Mouse (Mus musculus) limb, embryonic 14.5 days (tissue): Measurements from ENCODE around the gene Psma4. TPM values are rescaled to one million over a fixed set of nuclear protein-coding genes. Genes with fewer than 3 reads are reported as not detected.
A peak's percentile ranks its signal among the peaks of the same experiment; 100 is the strongest.

Experiments
- ATAC-seq: fragments of 200-750 bp; cut with Nextera tagmentation; 2 replicates; pipeline ENCODE4 v1.8.0; 2017; ENCODE audit warnings: low read depth, moderate number of reproducible peaks, moderate TSS enrichment; ENCODE audit not compliant: low FRiP score
- DNase-seq: peaks from one replicate; pipeline ENCODE4 v3.0.0-alpha.2; 2015; ENCODE audit warnings: low spot score
- H3K27ac ChIP-seq: fragments of 300-500 bp; sonication (generic); replicated peaks from 2 replicates; pipeline ENCODE4 v1.5.1; 2014; ENCODE audit warnings: low read depth, mild to moderate bottlenecking, low read length, moderate library complexity, mixed read lengths
- H3K27me3 ChIP-seq: fragments of 300-500 bp; sonication (generic); 2 replicates; pipeline ENCODE4 v1.6.1; 2014; ENCODE audit warnings: low read length, mixed read lengths; ENCODE audit not compliant: control insufficient read depth, insufficient read depth
- H3K36me3 ChIP-seq: fragments of 300-500 bp; sonication (generic); 2 replicates; pipeline ENCODE4 v1.6.1; 2014; ENCODE audit warnings: mild to moderate bottlenecking, low read length, moderate library complexity, mixed read lengths; ENCODE audit not compliant: control insufficient read depth, insufficient read depth
- H3K4me1 ChIP-seq: fragments of 300-500 bp; sonication (generic); 2 replicates; pipeline ENCODE4 v1.6.1; 2014; ENCODE audit warnings: antibody characterized with exemption, low read length, mixed read lengths; ENCODE audit not compliant: control insufficient read depth, insufficient read depth
- H3K4me2 ChIP-seq: fragments of 300-500 bp; sonication (generic); replicated peaks from 2 replicates; pipeline ENCODE4 v1.6.1; 2014; ENCODE audit warnings: low read depth, mild to moderate bottlenecking, low read length, moderate library complexity; ENCODE audit not compliant: severe bottlenecking
- H3K4me3 ChIP-seq: fragments of 300-500 bp; sonication (generic); replicated peaks from 2 replicates; pipeline ENCODE4 v1.5.1; 2014; ENCODE audit warnings: low read length
- H3K9ac ChIP-seq: fragments of 300-500 bp; sonication (generic); 2 replicates; pipeline ENCODE4 v1.6.1; 2014; ENCODE audit warnings: mild to moderate bottlenecking, low read depth, low read length, moderate library complexity; ENCODE audit not compliant: severe bottlenecking
- H3K9me3 ChIP-seq: fragments of 300-500 bp; sonication (generic); 2 replicates; pipeline ENCODE4 v1.6.1; 2016; ENCODE audit warnings: low read length; ENCODE audit not compliant: control insufficient read depth
- POLR2A ChIP-seq: fragments of 200-500 bp; IDR thresholded peaks from 2 replicates; pipeline ENCODE4 v1.8.0; 2012; ENCODE audit warnings: inconsistent platforms, mild to moderate bottlenecking, moderate library complexity, borderline replicate concordance; ENCODE audit not compliant: insufficient read depth, insufficient read length; ENCODE audit errors: extremely low read depth
- WGBS: fragments of 180-500 bp; shearing (Covaris S2); extraction: QIAGEN DNeasy Blood & Tissue Kit; methylation state at CpG from one replicate; pipeline ENCODE4 v1.1.7; 2014; 5-methylcytosine and 5-hydroxymethylcytosine counted together
- polyA plus RNA-seq, 2 experiments: library from polyadenylated mRNA; depleted of rRNA in 1 of 2; stranded (reverse) in 1 of 2; unstranded in 1 of 2; fragments of >200 nt; fragmentation: Nextera tagmentation in 1 of 2; extraction: Ambion mirVana in 1 of 2; gene quantifications; 2 replicates each; pipeline versions ENCODE4 v1.2.1 to v1.2.3; 2012 to 2014

Psma4 gene
- polyA plus RNA-seq (2012; rRNA removed): 198 and 221 TPM in 2 replicates
- polyA plus RNA-seq (2014; fragmentation: Nextera tagmentation; extraction: Ambion mirVana): 296 and 297 TPM in 2 replicates

- DNase-seq (peak; percentile 97), ATAC-seq (peak; percentile 100)
- H3K9me3 ChIP-seq: no peaks in the 10 kb centered on the region
- peak within 1 kb of the TSS; percentile 89 for H3K27ac ChIP-seq
- peaks cover 38% of the 10 kb centered on the region for H3K36me3 ChIP-seq
- peak; percentile 88; the same call in 1 of the 2 replicates for TF ChIP-seq POLR2A
- H3K27me3 ChIP-seq: no peaks in the 10 kb centered on the region
- H3K4me1 ChIP-seq: peaks cover 11% of the 10 kb centered on the region; the same call in 1 of the 2 replicates
- peak within 1 kb of the TSS; percentile 93 for H3K4me3 ChIP-seq
- WGBS: 3% methylated on average over 64 of the region's 65 CpGs
- peak within 1 kb of the TSS; percentile 90 for H3K9ac ChIP-seq
- peak within 1 kb of the TSS; percentile 71 for H3K4me2 ChIP-seq
Observed at GRCm38 (mm10) chr9:54950575-54951321, at the start of gene Psma4, which contains the start of gene AY074887. Gene Psma4, plus strand, starts transcription at chr9:54950790. Gene AY074887, minus strand, starts transcription at chr9:54950998.

- ATAC-seq (no peak), DNase-seq (no peak)
- no peak for TF ChIP-seq POLR2A
- Histone ChIP-seq H3K36me3 (peaks cover 60% of the 10 kb centered on the region), H3K27me3 (no peaks in the 10 kb centered on the region), H3K4me2 (no peak overlapping the region), H3K4me1 (no peaks in the 10 kb centered on the region), H3K27ac (no peak overlapping the region), H3K4me3 (no peak overlapping the region), H3K9ac (no peak overlapping the region), H3K9me3 (no peaks in the 10 kb centered on the region)
- WGBS: 96% methylated on average over 5 of the region's 5 CpGs
Observed at GRCm38 (mm10) chr9:54909446-54909845, 41.1 kb upstream of the Psma4 start.

GRCm38 (mm10) chr9:54915576-54915975 lies 35.0 kb upstream of the Psma4 start:
- Histone ChIP-seq H3K27ac (no peak overlapping the region), H3K27me3 (no peaks in the 10 kb centered on the region), H3K4me3 (no peak overlapping the region), H3K9ac (no peak overlapping the region), H3K4me1 (0 out of 2 replicates have a peak, but pooled peaks cover 4% of the 10 kb centered on the region), H3K4me2 (no peak overlapping the region), H3K9me3 (no peaks in the 10 kb centered on the region), H3K36me3 (peaks cover 11% of the 10 kb centered on the region)
- 62% methylated on average over 7 of the region's 7 CpGs for WGBS
- DNase-seq (no peak), ATAC-seq (no peak)
- TF ChIP-seq POLR2A: no peak

- Histone ChIP-seq H3K4me1 (0 out of 2 replicates have a peak, but pooled peaks cover 4% of the 10 kb centered on the region), H3K4me3 (peak overlapping the region; percentile 56), H3K36me3 (peaks cover 5% of the 10 kb centered on the region), H3K27me3 (no peaks in the 10 kb centered on the region), H3K9ac (no peak overlapping the region), H3K4me2 (peak overlapping the region; percentile 61), H3K9me3 (no peaks in the 10 kb centered on the region), H3K27ac (no peak overlapping the region)
- WGBS: 73% methylated on average over 8 of the region's 8 CpGs
- ATAC-seq (no peak), DNase-seq (no peak)
- no peak for TF ChIP-seq POLR2A
Observed at GRCm38 (mm10) chr9:54916401-54916800, 34.2 kb upstream of the Psma4 start.

GRCm38 (mm10) chr9:54917010-54917677 lies 33.4 kb upstream of the Psma4 start, which contains the start of gene Hykk:
Gene Hykk, plus strand, starts transcription at chr9:54917283.
- Histone ChIP-seq H3K4me1 (0 out of 2 replicates have a peak, but pooled peaks cover 4% of the 10 kb centered on the region), H3K4me3 (peak within 1 kb of the TSS; percentile 56), H3K27me3 (no peaks in the 10 kb centered on the region), H3K9ac (peak within 1 kb of the TSS; percentile 54), H3K9me3 (no peaks in the 10 kb centered on the region), H3K27ac (peak within 1 kb of the TSS; percentile 11; the same call in 1 of the 2 replicates), H3K36me3 (no peaks in the 10 kb centered on the region; the same call in 1 of the 2 replicates), H3K4me2 (peak within 1 kb of the TSS; percentile 61)
- peak; percentile 97 for DNase-seq
- TF ChIP-seq POLR2A: peak; percentile 71; the same call in 1 of the 2 replicates
- under 1% methylated on average over 32 of the region's 34 CpGs for WGBS
- peak; percentile 99 for ATAC-seq
